Mouse (Mus musculus): ENCODE data around the gene Gpr132.

GRCm38 (mm10) chr12:112810092-112810885, 57.7 kb downstream of the Gpr132 start:
- TF ChIP-seq CHD2 (IDR thresholded peaks at IDR 0.05; ENCODE audit: low read length) (no peak), CTCF (conservative IDR thresholded peaks at IDR 0.05 in 1 of 2, IDR thresholded peaks at IDR 0.05 in 1 of 2; ENCODE audit: low read depth in 2 of 2, low read length in 2 of 2) (no peak), UBTF (IDR thresholded peaks at IDR 0.05; ENCODE audit: low read depth, low read length) (no peak), MAZ (IDR thresholded peaks at IDR 0.05; ENCODE audit: low read depth, low read length) (no peak)
